Mouse (Mus musculus) stomach, postnatal 0 days (tissue): Measurements from ENCODE around the gene Gsk3a. TPM values are rescaled to one million over a fixed set of nuclear protein-coding genes. Genes with fewer than 3 reads are reported as not detected.

Experiments used
- ATAC-seq: fragments of 200-750 bp; cut with Nextera tagmentation; 2 replicates; pipeline ENCODE4 v1.8.0; 2017; ENCODE audit not compliant: low FRiP score, low TSS enrichment
- DNase-seq: peaks from one replicate; pipeline ENCODE4 v3.0.0-alpha.2; 2016; ENCODE audit warnings: low spot score
- H3K27ac ChIP-seq: fragments of 300-500 bp; sonication (generic); replicated peaks from 2 replicates; pipeline ENCODE4 v1.5.1; 2014; ENCODE audit warnings: mild to moderate bottlenecking, control low read depth
- H3K27me3 ChIP-seq: fragments of 300-500 bp; sonication (generic); 2 replicates; pipeline ENCODE4 v1.6.1; 2014; ENCODE audit warnings: low read length; ENCODE audit not compliant: control insufficient read depth, insufficient read depth
- H3K36me3 ChIP-seq: fragments of 300-500 bp; sonication (generic); 2 replicates; pipeline ENCODE4 v1.6.1; 2014; ENCODE audit warnings: low read length, mixed read lengths; ENCODE audit not compliant: control insufficient read depth, insufficient read depth
- H3K4me1 ChIP-seq: fragments of 300-500 bp; sonication (generic); replicated peaks from 2 replicates; pipeline ENCODE4 v1.6.1; 2014; ENCODE audit warnings: antibody characterized with exemption; ENCODE audit not compliant: control insufficient read depth, insufficient read depth
- H3K4me2 ChIP-seq: fragments of 300-500 bp; sonication (generic); replicated peaks from 2 replicates; pipeline ENCODE4 v1.6.1; 2014; ENCODE audit warnings: low read depth, mild to moderate bottlenecking, control low read depth, moderate library complexity
- H3K4me3 ChIP-seq: fragments of 300-500 bp; sonication (generic); 2 replicates; pipeline ENCODE4 v1.5.1; 2014; ENCODE audit warnings: low read depth, low read length, control low read depth
- H3K9ac ChIP-seq: fragments of 300-500 bp; sonication (generic); 2 replicates; pipeline ENCODE4 v1.6.1; 2014; ENCODE audit warnings: mild to moderate bottlenecking, low read length, control low read depth, mixed read lengths
- H3K9me3 ChIP-seq: fragments of 300-500 bp; sonication (generic); 2 replicates; pipeline ENCODE4 v1.6.1; 2016; ENCODE audit warnings: low read length; ENCODE audit not compliant: control insufficient read depth
- CTCF ChIP-seq: IDR thresholded peaks from 2 replicates; pipeline ENCODE4 v1.5.1; 2016; ENCODE audit warnings: antibody characterized with exemption, low read depth, mild to moderate bottlenecking, moderate library complexity
- EP300 ChIP-seq: optimal IDR thresholded peaks from 2 replicates; pipeline ENCODE3; 2016; ENCODE audit warnings: antibody characterized with exemption
- WGBS: fragments of 180-500 bp; shearing (Covaris S2); extraction: QIAGEN DNeasy Blood & Tissue Kit; methylation state at CpG from one replicate; pipeline ENCODE4 v1.1.7; 2014; 5-methylcytosine and 5-hydroxymethylcytosine counted together
- polyA plus RNA-seq: library from polyadenylated mRNA; unstranded; fragments of >200 nt; fragmentation: Nextera tagmentation; extraction: Ambion mirVana; gene quantifications from 2 replicates; pipeline ENCODE4 v1.2.1, GENCODE M21; 2015

Gene Gsk3a
- polyA plus RNA-seq, 1 experiment from 2014 or later = 5.1 TPM

GRCm38 (mm10) chr7:25274996-25275395 lies 37.3 kb upstream of the Gsk3a start:
- Histone ChIP-seq H3K4me3 (no peak overlapping the region), H3K4me1 (no peaks in the 10 kb centered on the region; the same call in none of the 2 replicates), H3K36me3 (peaks cover 15% of the 10 kb centered on the region), H3K27ac (peak overlapping the region; percentile 78), H3K9me3 (no peaks in the 10 kb centered on the region), H3K27me3 (no peaks in the 10 kb centered on the region), H3K4me2 (no peak overlapping the region), H3K9ac (no peak overlapping the region; the same call in 1 of the 2 replicates)
- WGBS = 66% methylated on average over 3 of the region's 3 CpGs
- ATAC-seq (no peak), DNase-seq (no peak)
- no peak for TF ChIP-seq CTCF
- TF ChIP-seq EP300 = no peak

GRCm38 (mm10) chr7:25274571-25274970 lies 36.9 kb upstream of the Gsk3a start:
- no peak for ATAC-seq
- H3K9ac ChIP-seq = no peak overlapping the region; the same call in 1 of the 2 replicates
- peaks cover 15% of the 10 kb centered on the region for H3K36me3 ChIP-seq
- H3K27me3 ChIP-seq = no peaks in the 10 kb centered on the region
- TF ChIP-seq CTCF = no peak
- TF ChIP-seq EP300 = no peak
- H3K9me3 ChIP-seq = no peaks in the 10 kb centered on the region
- DNase-seq = peak; percentile 22
- 28% methylated on average over 5 of the region's 5 CpGs for WGBS
- no peak overlapping the region for H3K4me2 ChIP-seq
- H3K4me3 ChIP-seq = no peak overlapping the region
- peak overlapping the region; percentile 78 for H3K27ac ChIP-seq
- peaks cover 3% of the 10 kb centered on the region for H3K4me1 ChIP-seq

- no peak for TF ChIP-seq EP300
- no peaks in the 10 kb centered on the region for H3K9me3 ChIP-seq
- H3K4me2 ChIP-seq = no peak overlapping the region; the same call in 1 of the 2 replicates
- DNase-seq = no peak
- no peak for ATAC-seq
- 82% methylated on average over 22 of the region's 22 CpGs for WGBS
- H3K36me3 ChIP-seq = peaks cover 15% of the 10 kb centered on the region
- no peak overlapping the region for H3K4me3 ChIP-seq
- peaks cover 6% of the 10 kb centered on the region for H3K4me1 ChIP-seq
- H3K27ac ChIP-seq = no peak overlapping the region
- H3K9ac ChIP-seq = no peak overlapping the region
- H3K27me3 ChIP-seq = no peaks in the 10 kb centered on the region
Measured at GRCm38 (mm10) chr7:25273259-25274241, 35.9 kb upstream of the Gsk3a start.

- peaks cover 15% of the 10 kb centered on the region for H3K36me3 ChIP-seq
- H3K4me3 ChIP-seq = no peak overlapping the region
- ATAC-seq (no peak), DNase-seq (no peak)
- H3K4me1 ChIP-seq = peaks cover 6% of the 10 kb centered on the region
- WGBS = 87% methylated on average over 37 of the region's 38 CpGs
- H3K9ac ChIP-seq = no peak overlapping the region
- no peaks in the 10 kb centered on the region for H3K27me3 ChIP-seq
- H3K27ac ChIP-seq = no peak overlapping the region
- no peaks in the 10 kb centered on the region for H3K9me3 ChIP-seq
- no peak for TF ChIP-seq CTCF
- no peak for TF ChIP-seq EP300
- H3K4me2 ChIP-seq = no peak overlapping the region
Measured at GRCm38 (mm10) chr7:25272445-25273258, 35.0 kb upstream of the Gsk3a start.

GRCm38 (mm10) chr7:25271651-25272444 lies 34.2 kb upstream of the Gsk3a start:
- Histone ChIP-seq H3K27me3 (no peaks in the 10 kb centered on the region), H3K27ac (no peak overlapping the region), H3K36me3 (peaks cover 15% of the 10 kb centered on the region), H3K4me2 (no peak overlapping the region), H3K9ac (no peak overlapping the region), H3K4me3 (no peak overlapping the region), H3K9me3 (no peaks in the 10 kb centered on the region), H3K4me1 (peaks cover 8% of the 10 kb centered on the region)
- DNase-seq (no peak), ATAC-seq (no peak)
- WGBS = 89% methylated on average over 29 of the region's 30 CpGs
- TF ChIP-seq CTCF (no peak), EP300 (no peak)
